Mouse (Mus musculus): ENCODE data around the gene Mum1. TPM values are rescaled to one million over a fixed set of nuclear protein-coding genes. Genes with fewer than 3 reads are reported as not detected.

Gene Mum1
- 25.4 and 27.3 TPM in 2 replicates for polyA plus RNA-seq (2012; rRNA removed)

DNA sequence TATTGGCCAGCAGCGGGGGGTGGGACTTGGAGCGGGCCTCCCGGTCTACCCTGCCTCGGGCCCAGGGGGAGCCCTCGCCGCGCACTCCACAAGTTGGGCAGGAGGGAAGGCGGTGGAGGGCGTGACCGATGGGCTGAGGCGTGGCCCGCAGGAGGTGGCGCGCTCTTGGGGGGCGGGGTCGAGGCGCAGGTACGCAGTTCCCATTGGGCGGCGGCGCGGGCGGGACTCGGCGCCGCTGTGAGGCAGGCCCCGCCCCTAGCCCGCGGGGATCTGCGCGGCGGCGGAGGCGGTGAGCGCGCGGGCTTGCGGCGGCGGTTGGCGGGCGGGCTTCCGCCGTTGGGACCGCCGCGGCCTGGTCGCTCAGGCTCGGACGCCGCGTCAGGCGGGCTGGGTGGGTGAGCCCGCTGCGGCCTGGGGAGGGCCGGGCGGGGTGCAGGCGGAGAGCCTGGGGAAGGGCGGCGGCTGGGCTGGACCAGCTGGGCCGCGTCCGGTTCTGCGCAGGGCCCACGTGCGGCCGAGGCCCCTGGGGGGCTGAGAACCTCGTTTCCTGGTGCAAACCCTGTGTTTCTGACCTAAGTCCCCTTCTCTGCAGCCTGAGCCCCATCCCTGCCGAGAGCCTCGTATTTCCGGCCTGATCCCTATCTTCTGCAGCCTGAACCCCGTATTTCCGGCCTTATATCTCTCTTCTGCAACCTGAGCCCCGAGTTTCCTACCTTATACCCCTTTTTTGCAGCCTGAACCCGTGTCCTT, at the start of gene Mum1:
Mum1 (plus strand) TSS at position 19 of the 750 bp plus-strand sequence.

DNA sequence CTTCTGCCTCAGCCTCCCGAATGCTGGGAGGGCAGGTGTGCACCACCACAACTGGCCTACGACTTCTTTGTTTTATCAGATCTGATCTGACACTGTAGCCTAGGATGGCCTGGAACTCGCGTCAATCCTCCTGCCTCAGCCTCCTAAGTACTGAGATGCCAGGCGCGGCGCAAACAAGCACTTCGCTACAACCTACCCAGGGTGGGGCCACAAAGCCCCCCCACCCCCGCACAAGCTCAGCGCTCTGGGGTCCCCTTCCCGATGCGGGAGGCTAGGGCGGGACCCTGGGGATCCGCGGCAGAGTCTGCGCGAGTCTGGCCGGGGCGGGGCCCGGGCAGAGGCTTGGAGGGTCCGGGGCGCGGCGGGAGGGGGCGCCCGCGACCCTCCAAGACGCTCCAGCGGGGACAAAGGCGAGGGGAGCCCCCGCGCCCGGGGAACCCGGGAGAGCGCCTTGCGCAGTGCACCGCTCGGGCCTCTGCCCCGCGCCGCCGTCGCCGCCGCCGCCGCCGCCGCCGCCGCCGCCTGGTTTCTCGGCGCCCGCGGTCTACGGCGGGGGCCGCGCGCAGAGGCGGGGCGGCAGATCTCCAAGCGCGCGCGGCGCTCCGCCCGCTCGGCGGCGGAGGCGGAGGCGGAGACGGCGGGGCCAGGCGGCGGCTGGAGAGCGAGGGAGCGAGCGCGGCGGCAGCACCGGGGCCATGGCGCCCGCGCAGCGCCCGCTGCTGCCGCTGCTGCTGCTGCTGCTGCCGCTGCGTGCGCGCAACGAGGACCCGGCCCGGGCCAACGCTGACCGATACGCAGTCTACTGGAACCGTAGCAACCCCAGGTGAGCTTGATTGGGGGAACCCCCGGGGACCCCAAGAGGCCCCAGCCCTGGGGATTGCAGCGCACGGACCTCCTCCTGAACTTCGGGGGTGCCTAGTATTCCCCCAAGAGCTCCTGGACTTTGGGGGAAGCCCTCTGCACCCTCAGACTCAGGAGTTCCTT, 46.9 kb upstream of the Mum1 start, which contains the start of gene Efna2:
Efna2 (plus strand) TSS at position 415 of the 984 bp plus-strand sequence.

DNA sequence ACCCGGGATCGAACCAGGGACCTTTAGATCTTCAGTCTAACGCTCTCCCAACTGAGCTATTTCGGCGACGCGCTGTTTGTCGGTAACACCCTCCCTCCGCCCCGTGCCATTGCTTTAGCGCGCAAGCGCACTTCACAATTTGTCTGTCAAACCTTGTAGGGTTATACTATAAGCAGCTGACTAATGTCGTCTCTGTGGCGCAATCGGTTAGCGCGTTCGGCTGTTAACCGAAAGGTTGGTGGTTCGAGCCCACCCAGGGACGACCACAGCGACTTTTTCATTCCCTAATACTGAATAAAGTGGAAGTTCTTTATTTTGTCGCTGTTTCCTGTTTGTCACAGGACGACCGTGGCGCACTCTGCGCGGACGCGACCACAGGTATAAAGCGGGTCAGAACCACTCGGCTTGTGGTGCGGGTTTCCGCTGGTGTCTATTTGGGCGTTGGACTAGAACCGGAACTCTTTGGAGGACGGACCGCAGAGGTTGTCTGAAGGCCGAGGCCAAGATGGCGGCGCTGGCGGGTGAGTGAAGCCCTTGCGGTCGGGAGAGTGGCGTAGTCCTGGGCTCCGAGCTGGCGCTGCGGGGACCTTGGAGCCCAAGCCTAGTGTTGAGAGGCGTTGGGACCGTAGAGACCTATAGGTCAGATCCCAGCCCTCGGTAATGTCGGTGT, 22.9 kb downstream of the Mum1 start, which contains the start of gene Ndufs7:
Ndufs7 (plus strand) TSS at position 151 of the 670 bp plus-strand sequence.

DNA sequence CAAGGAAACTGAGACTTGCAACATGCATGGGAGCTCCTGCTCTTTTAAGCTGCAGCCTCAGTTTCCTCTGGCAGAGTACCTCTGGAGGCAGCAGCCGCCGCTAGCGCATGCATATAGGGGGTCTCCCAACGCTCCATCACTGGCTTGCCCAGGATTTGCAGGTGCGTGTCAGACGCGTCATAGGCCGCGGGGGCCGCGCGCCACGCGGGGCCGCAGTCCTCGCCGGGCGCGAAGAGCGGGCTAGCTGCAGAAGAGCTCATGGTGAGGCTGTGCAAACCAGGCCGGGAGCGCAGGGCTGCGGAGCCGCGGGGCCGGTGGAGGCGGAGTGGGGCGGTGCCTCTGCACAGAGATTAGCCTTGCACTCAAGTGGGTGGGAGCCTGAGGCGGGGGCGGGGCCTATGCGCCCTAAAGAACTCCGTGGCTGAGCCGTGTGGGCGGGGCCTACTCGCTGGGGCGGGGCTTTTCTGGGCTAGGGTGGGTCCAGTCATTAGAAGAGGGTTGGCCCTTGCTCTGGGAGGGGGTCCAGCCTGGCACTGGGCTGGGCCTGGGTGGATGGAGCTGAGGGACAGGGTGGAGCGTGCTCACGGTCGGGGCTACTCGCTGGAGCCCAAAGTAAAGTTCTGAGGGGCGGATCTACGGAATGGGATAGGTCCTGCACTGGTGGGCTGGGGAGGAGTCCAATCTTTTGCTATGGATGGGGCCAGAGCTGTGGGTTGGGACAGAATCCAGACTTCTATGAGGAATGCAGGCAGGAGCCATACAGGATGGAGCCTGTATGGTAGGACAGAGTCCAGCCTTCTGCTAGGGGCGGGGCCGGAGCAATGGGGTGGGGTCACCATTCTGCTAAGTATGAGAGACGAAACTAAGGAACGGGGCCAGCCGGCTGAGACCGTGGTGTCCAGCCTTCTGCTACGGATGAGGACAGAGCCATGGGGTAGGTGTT, 34.7 kb downstream of the Mum1 start, which contains the start of the genes Gamt and Dazap1:
Gamt (minus strand) TSS at position 371 of the 943 bp plus-strand sequence.
Dazap1 (plus strand) TSS at position 845 of the 943 bp plus-strand sequence.

DNA sequence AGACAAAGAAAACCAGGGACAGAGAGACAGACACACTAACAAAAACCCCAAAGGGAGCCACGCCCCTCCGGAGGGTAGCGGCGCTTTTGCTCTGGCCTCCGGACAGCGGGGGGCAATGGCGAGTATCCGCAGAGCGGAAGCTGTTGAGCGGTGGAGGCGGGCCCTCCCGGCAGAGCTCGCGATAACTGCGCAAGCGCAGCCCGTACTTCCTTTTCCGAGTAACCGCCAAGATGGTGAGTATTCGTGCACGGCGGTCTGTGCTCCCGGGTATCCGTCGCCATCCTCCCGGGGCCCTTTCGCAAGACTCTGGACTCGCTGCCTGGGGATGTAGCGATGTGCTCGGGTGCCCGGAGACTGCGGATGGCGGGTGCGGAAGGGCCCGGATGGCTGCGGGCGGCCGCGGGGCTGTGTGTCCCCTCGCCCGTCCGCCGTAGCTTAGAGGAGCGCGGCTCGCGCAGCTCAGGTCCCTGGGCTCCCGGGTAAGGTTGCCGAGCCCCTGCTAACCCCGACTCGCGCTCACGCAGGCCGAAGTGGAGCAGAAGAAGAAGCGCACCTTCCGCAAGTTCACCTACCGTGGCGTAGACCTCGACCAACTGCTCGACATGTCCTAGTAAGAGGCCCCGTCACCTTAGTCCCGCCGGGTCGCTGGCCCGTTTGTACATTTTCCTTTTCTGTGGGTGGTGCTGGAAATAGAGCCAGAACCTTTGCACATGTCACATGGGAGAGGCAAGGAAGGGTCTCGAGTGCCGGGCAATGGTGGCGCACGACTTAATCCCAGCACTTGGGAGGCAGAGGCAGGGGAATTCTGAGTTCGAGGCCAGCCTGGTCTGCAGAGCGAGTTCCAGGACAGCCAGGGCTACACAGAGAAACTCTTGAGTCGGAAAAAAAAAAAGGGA, 66.3 kb downstream of the Mum1 start, which contains the start of gene Rps15:
Rps15 (plus strand) TSS at position 203 of the 896 bp plus-strand sequence.

Other genes starting within 250 kb of the Mum1 start
- 384 and 485 TPM in 2 replicates for gene Tmem259, start 242.1 kb upstream of the Mum1 start, polyA plus RNA-seq (2012; rRNA removed)
- 79.8 and 98.8 TPM in 2 replicates for gene Cnn2, start 237.8 kb upstream of the Mum1 start, polyA plus RNA-seq (2012; rRNA removed)
- 40.3 and 43.6 TPM in 2 replicates for gene Abca7, start 229.9 kb upstream of the Mum1 start, polyA plus RNA-seq (2012; rRNA removed)
- gene Arhgap45, start 209.8 kb upstream of the Mum1 start, polyA plus RNA-seq (2012; rRNA removed), result 24.6 and 25.0 TPM in 2 replicates
- gene Polr2e, start 186.6 kb upstream of the Mum1 start, polyA plus RNA-seq (2012; rRNA removed), result 179 and 185 TPM in 2 replicates
- gene Gpx4, start 179.3 kb upstream of the Mum1 start, polyA plus RNA-seq (2012; rRNA removed), result 332 and 514 TPM in 2 replicates
- 82.3 and 100 TPM in 2 replicates for gene Sbno2, start 120.9 kb upstream of the Mum1 start, polyA plus RNA-seq (2012; rRNA removed)
- 125 and 133 TPM in 2 replicates for gene Stk11, start 110.6 kb upstream of the Mum1 start, polyA plus RNA-seq (2012; rRNA removed)
- 2,828 and 3,041 TPM in 2 replicates for gene Atp5d, start 87.8 kb upstream of the Mum1 start, polyA plus RNA-seq (2012; rRNA removed)
- 14.1 and 17.1 TPM in 2 replicates for gene Cbarp, start 85.6 kb upstream of the Mum1 start, polyA plus RNA-seq (2012; rRNA removed)
- 174 and 187 TPM in 2 replicates for gene Midn, start 78.2 kb upstream of the Mum1 start, polyA plus RNA-seq (2012; rRNA removed)
- 98.7 and 100 TPM in 2 replicates for gene Cirbp, start 60.4 kb upstream of the Mum1 start, polyA plus RNA-seq (2012; rRNA removed)
- gene 1600002K03Rik, start 53.5 kb upstream of the Mum1 start, polyA plus RNA-seq (2012; rRNA removed), result 18.0 and 23.5 TPM in 2 replicates
- 3.4 and 3.6 TPM in 2 replicates for gene Efna2, start 47.0 kb upstream of the Mum1 start, polyA plus RNA-seq (2012; rRNA removed)
- gene Ndufs7, start 22.7 kb downstream of the Mum1 start, polyA plus RNA-seq (2012; rRNA removed), result 917 and 1,055 TPM in 2 replicates
- 12.4 and 22.1 TPM in 2 replicates for gene Gamt, start 34.6 kb downstream of the Mum1 start, polyA plus RNA-seq (2012; rRNA removed)
- 79.6 and 86.9 TPM in 2 replicates for gene Dazap1, start 35.1 kb downstream of the Mum1 start, polyA plus RNA-seq (2012; rRNA removed)
- gene Rps15, start 66.0 kb downstream of the Mum1 start, polyA plus RNA-seq (2012; rRNA removed), result 1,702 and 2,447 TPM in 2 replicates
- gene Apc2, start 69.5 kb downstream of the Mum1 start, polyA plus RNA-seq (2012; rRNA removed), result 1.8 and 2.0 TPM in 2 replicates
- gene 2310011J03Rik, start 94.1 kb downstream of the Mum1 start, polyA plus RNA-seq (2012; rRNA removed), result 55.6 and 67.7 TPM in 2 replicates
- 20.6 and 24.0 TPM in 2 replicates for gene Pcsk4, start 103.1 kb downstream of the Mum1 start, polyA plus RNA-seq (2012; rRNA removed)
- 27.3 and 36.0 TPM in 2 replicates for gene Reep6, start 103.5 kb downstream of the Mum1 start, polyA plus RNA-seq (2012; rRNA removed)
- 27.8 and 29.2 TPM in 2 replicates for gene Adamtsl5, start 122.0 kb downstream of the Mum1 start, polyA plus RNA-seq (2012; rRNA removed)
- 0.38 and 0.71 TPM in 2 replicates for gene Plk5, start 130.0 kb downstream of the Mum1 start, polyA plus RNA-seq (2012; rRNA removed)
- 23.9 and 24.3 TPM in 2 replicates for gene Mex3d, start 161.2 kb downstream of the Mum1 start, polyA plus RNA-seq (2012; rRNA removed)
- gene Mbd3, start 173.1 kb downstream of the Mum1 start, polyA plus RNA-seq (2012; rRNA removed), result 112 and 120 TPM in 2 replicates
- 2,050 and 2,937 TPM in 2 replicates for gene Uqcr11, start 180.4 kb downstream of the Mum1 start, polyA plus RNA-seq (2012; rRNA removed)
- gene Tcf3, start 207.2 kb downstream of the Mum1 start, polyA plus RNA-seq (2012; rRNA removed), result 84.9 and 86.2 TPM in 2 replicates

Measured in colon, adult 2 months (tissue).